Mouse (Mus musculus) liver, postnatal 0 days (tissue): ENCODE results near the gene Gpr89.

Source experiments
- CTCF ChIP-seq: sonication (generic); IDR thresholded peaks from 2 replicates; pipeline ENCODE4 v1.5.1; 2016; ENCODE audit warnings: antibody characterized with exemption, low read depth
- EP300 ChIP-seq: IDR thresholded peaks from 2 replicates; pipeline ENCODE4 v1.6.1; 2016; ENCODE audit warnings: antibody characterized with exemption, low read depth, mild to moderate bottlenecking

DNA sequence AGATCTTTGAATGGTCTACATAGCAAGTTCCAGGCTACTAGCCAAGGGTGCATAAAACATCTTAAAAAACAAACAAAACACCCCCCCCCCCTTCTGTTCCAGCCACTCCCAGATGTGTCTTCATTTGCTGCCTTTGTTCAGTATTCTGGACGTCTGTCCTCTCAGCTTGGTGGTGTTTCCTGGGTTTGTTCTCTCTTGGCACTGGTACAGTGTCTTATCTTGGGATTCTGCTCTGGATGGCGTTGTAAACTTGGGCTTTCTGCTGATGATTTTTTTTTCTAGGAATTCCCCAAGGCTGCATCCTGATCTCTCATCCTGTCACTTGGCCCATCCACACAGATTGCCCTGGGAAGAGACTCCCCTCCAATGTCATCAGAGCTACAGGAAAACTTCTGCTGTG is 68.7 kb downstream of the Gpr89 start:
- TF ChIP-seq CTCF (no peak), EP300 (no peak)
